Mouse (Mus musculus) adrenal gland (tissue): ENCODE measurements around the gene Smg6.
"Not testable (repeated sequence)": the region's sequence is repeated elsewhere in the genome, so short reads cannot be mapped to it uniquely, and the experiment has no call there.

Experiments used
- intact Hi-C: fragments of 180-260 bp; cut with DNase I; formaldehyde crosslinking; loops from one replicate; pipeline ENCODE4 v1.15.1; 2025

Smg6 gene

GRCm38 (mm10) chr11:75165441-75166192, 240.0 kb downstream of the Smg6 start:
- intact Hi-C loops = loop anchor here (1.0 kb wide), 1 partner anchor 184 kb away; no protein-coding TSS in a partner anchor

- intact Hi-C loops = no loop called here
These were observed 240.7 kb downstream of the Smg6 start for GRCm38 (mm10) chr11:75166193-75166842.

- intact Hi-C loops = no loop called here
These were observed 241.4 kb downstream of the Smg6 start for GRCm38 (mm10) chr11:75166861-75167642.

GRCm38 (mm10) chr11:75167643-75168589, 242.3 kb downstream of the Smg6 start:
- intact Hi-C loops = no loop called here

- intact Hi-C loops = no loop called here
These were observed 243.2 kb downstream of the Smg6 start for GRCm38 (mm10) chr11:75168590-75169361.

- intact Hi-C loops = no loop called here
These were observed 243.9 kb downstream of the Smg6 start, which contains the start of gene Hic1 for GRCm38 (mm10) chr11:75169405-75170080. Hic1 (minus strand) TSS chr11:75169519.

GRCm38 (mm10) chr11:75170136-75170751, 244.6 kb downstream of the Smg6 start:
- intact Hi-C loops = no loop called here

GRCm38 (mm10) chr11:75171186-75171865, 245.7 kb downstream of the Smg6 start:
- intact Hi-C loops = no loop called here

- intact Hi-C loops = no loop called here
These were observed 246.8 kb downstream of the Smg6 start for GRCm38 (mm10) chr11:75172151-75173094.

GRCm38 (mm10) chr11:75173095-75173798, 247.6 kb downstream of the Smg6 start:
- intact Hi-C loops = no loop called here

- intact Hi-C loops = no loop called here
These were observed 248.2 kb downstream of the Smg6 start for GRCm38 (mm10) chr11:75173799-75174165.

GRCm38 (mm10) chr11:75174574-75174973, 249.0 kb downstream of the Smg6 start:
- intact Hi-C loops = not testable (repeated sequence)

- intact Hi-C loops = no loop called here
These were observed 252.4 kb downstream of the Smg6 start for GRCm38 (mm10) chr11:75178011-75178410.

GRCm38 (mm10) chr11:75178672-75179208, 253.1 kb downstream of the Smg6 start, which contains the start of gene Ovca2:
Ovca2 (minus strand) TSS chr11:75178835.
- intact Hi-C loops = no loop called here

- intact Hi-C loops = loop anchor here (10.0 kb wide), 1 partner anchor 221 kb away; no protein-coding TSS in a partner anchor
These were observed 258.4 kb downstream of the Smg6 start for GRCm38 (mm10) chr11:75183917-75184570.

- intact Hi-C loops = loop anchor here (10.0 kb wide), 1 partner anchor 220 kb away; no protein-coding TSS in a partner anchor
These were observed 258.9 kb downstream of the Smg6 start for GRCm38 (mm10) chr11:75184573-75184972.
